Mouse (Mus musculus) lung, adult 2 months (tissue): ENCODE measurements around the gene Slc38a6. TPM values are rescaled to one million over a fixed set of nuclear protein-coding genes. Genes with fewer than 3 reads are reported as not detected.

ENCODE experiments used
- DNase-seq: peaks from one replicate; pipeline ENCODE4 v3.0.0; 2022
- H3K4me1 ChIP-seq: fragments of 200-500 bp; 2 replicates; pipeline ENCODE4 v1.6.1; 2011; ENCODE audit warnings: low read length; ENCODE audit not compliant: control insufficient read depth, insufficient read depth
- H3K4me3 ChIP-seq: fragments of 200-500 bp; replicated peaks from 2 replicates; pipeline ENCODE3; 2011; ENCODE audit warnings: low read depth, mild to moderate bottlenecking, control low read depth, low read length; ENCODE audit errors: extremely low read depth
- CTCF ChIP-seq: fragments of 200-500 bp; IDR thresholded peaks from 2 replicates; pipeline ENCODE4 v1.5.1; 2011; ENCODE audit warnings: mild to moderate bottlenecking, low read length, control low read depth; ENCODE audit not compliant: insufficient read depth
- POLR2A ChIP-seq: fragments of 200-500 bp; IDR thresholded peaks from 2 replicates; pipeline ENCODE4 v1.6.1; 2011; ENCODE audit warnings: low read depth, mild to moderate bottlenecking, control low read depth, low read length, borderline replicate concordance; ENCODE audit errors: extremely low read depth
- WGBS: fragments of 180-500 bp; shearing (Covaris S2); methylation state at CpG from one replicate; pipeline ENCODE4 v1.1.7; 2018; 5-methylcytosine and 5-hydroxymethylcytosine counted together
- polyA plus RNA-seq: library from polyadenylated mRNA; depleted of rRNA; stranded (reverse); fragments of >200 nt; gene quantifications from 2 replicates; pipeline ENCODE4 v1.2.3, GENCODE M21; 2012

Gene Slc38a6
- polyA plus RNA-seq, 1 experiment = 24.9 TPM

GRCm38 (mm10) chr12:73381452-73381851, 94.9 kb downstream of the Slc38a6 start:
- no peak for DNase-seq
- no peak for TF ChIP-seq POLR2A
- no peak for TF ChIP-seq CTCF
- no peak overlapping the region for H3K4me3 ChIP-seq
- peaks cover 15% of the 10 kb centered on the region for H3K4me1 ChIP-seq
- WGBS = 68% methylated on average over 7 of the region's 7 CpGs

GRCm38 (mm10) chr12:73382290-73383178, 96.0 kb downstream of the Slc38a6 start:
- 74% methylated on average over 12 of the region's 12 CpGs for WGBS
- no peak for DNase-seq
- H3K4me3 ChIP-seq = no peak overlapping the region
- H3K4me1 ChIP-seq = peaks cover 20% of the 10 kb centered on the region
- TF ChIP-seq CTCF (no peak), POLR2A (no peak)

- 64% methylated on average over 5 of the region's 5 CpGs for WGBS
- Histone ChIP-seq H3K4me1 (peaks cover 20% of the 10 kb centered on the region), H3K4me3 (no peak overlapping the region)
- no peak for DNase-seq
- TF ChIP-seq POLR2A (no peak), CTCF (no peak)
These were observed 96.6 kb downstream of the Slc38a6 start for GRCm38 (mm10) chr12:73383179-73383510.

- no peak for TF ChIP-seq CTCF
- TF ChIP-seq POLR2A = no peak
- WGBS = 52% methylated on average over 3 of the region's 3 CpGs
- peaks cover 20% of the 10 kb centered on the region for H3K4me1 ChIP-seq
- DNase-seq = no peak
- H3K4me3 ChIP-seq = no peak overlapping the region
These were observed 97.3 kb downstream of the Slc38a6 start for GRCm38 (mm10) chr12:73383861-73384260.

GRCm38 (mm10) chr12:73384747-73385146, 98.2 kb downstream of the Slc38a6 start:
- Histone ChIP-seq H3K4me3 (no peak overlapping the region), H3K4me1 (peaks cover 20% of the 10 kb centered on the region)
- no peak for TF ChIP-seq POLR2A
- TF ChIP-seq CTCF = no peak
- no peak for DNase-seq
- WGBS = 41% methylated on average over 6 of the region's 6 CpGs

- DNase-seq = no peak
- 96% methylated on average over 1 of the region's 1 CpGs for WGBS
- TF ChIP-seq POLR2A = no peak
- no peak for TF ChIP-seq CTCF
- Histone ChIP-seq H3K4me3 (no peak overlapping the region), H3K4me1 (no peaks in the 10 kb centered on the region)
These were observed 105.9 kb downstream of the Slc38a6 start for GRCm38 (mm10) chr12:73392507-73392906.

GRCm38 (mm10) chr12:73393018-73393417, 106.4 kb downstream of the Slc38a6 start:
- no peak for DNase-seq
- Histone ChIP-seq H3K4me1 (no peaks in the 10 kb centered on the region), H3K4me3 (no peak overlapping the region)
- TF ChIP-seq POLR2A (no peak), CTCF (no peak)

GRCm38 (mm10) chr12:73393881-73394291, 107.3 kb downstream of the Slc38a6 start:
- 38% methylated on average over 6 of the region's 6 CpGs for WGBS
- Histone ChIP-seq H3K4me1 (no peaks in the 10 kb centered on the region), H3K4me3 (no peak overlapping the region)
- TF ChIP-seq CTCF (no peak), POLR2A (no peak)
- DNase-seq = no peak

- Histone ChIP-seq H3K4me3 (no peak overlapping the region), H3K4me1 (no peaks in the 10 kb centered on the region)
- WGBS = 82% methylated on average over 5 of the region's 5 CpGs
- no peak for TF ChIP-seq POLR2A
- TF ChIP-seq CTCF = no peak
- DNase-seq = no peak
These were observed 108.0 kb downstream of the Slc38a6 start for GRCm38 (mm10) chr12:73394571-73394970.

GRCm38 (mm10) chr12:73399426-73399825, 112.8 kb downstream of the Slc38a6 start:
- TF ChIP-seq CTCF (no peak), POLR2A (no peak)
- no peaks in the 10 kb centered on the region for H3K4me1 ChIP-seq
- no peak for DNase-seq
- 51% methylated on average over 4 of the region's 4 CpGs for WGBS
- no peak overlapping the region for H3K4me3 ChIP-seq

- 73% methylated on average over 4 of the region's 4 CpGs for WGBS
- Histone ChIP-seq H3K4me3 (no peak overlapping the region), H3K4me1 (no peaks in the 10 kb centered on the region)
- TF ChIP-seq POLR2A (no peak), CTCF (no peak)
- no peak for DNase-seq
These were observed 114.0 kb downstream of the Slc38a6 start for GRCm38 (mm10) chr12:73400481-73401025.
